ENCODE assay signal across 1 mouse cellular context in the genomic region with DNA sequence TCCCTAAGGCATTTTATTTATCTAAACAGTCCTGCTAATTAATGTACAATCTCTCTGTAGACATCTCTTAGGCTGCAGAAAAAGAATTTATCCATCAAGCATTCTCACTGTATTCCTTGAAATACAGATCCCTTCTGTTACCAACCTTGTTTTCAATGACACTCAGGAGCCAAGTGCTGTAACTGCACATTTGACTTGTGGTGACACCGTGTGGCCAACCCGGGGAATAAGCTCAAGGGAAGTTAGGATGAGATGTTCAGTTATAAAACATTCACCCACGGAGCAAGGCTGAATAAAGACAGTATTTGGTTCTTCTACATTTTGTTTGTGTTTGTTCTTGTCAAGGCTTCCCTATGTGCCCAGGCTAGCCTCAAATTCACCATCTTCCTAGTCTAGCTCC.
TF ChIP-seq lines count a peak whose summit lies in the region.

No protein-coding gene starts in this region.

TF ChIP-seq in CH12.LX, 34 proteins besides CTCF, POLR2A, EP300 and RAD21 (continued from another document):
- no peak for TF ChIP-seq JUN (IDR thresholded peaks at IDR 0.05; ENCODE audit: insufficient read depth, low read depth, low read length)
- no peak for TF ChIP-seq TBP (conservative IDR thresholded peaks at IDR 0.05; ENCODE audit: low read depth, low read length)
- TF ChIP-seq ZKSCAN1 (IDR thresholded peaks at IDR 0.05; ENCODE audit: borderline replicate concordance, low read depth, low read length), result no peak
- no peak for TF ChIP-seq E2F4 (IDR thresholded peaks at IDR 0.05; ENCODE audit: insufficient replicate concordance, low read depth, low read length)
- TF ChIP-seq USF2 (conservative IDR thresholded peaks at IDR 0.05; ENCODE audit: low read depth, low read length), result no peak
- no peak for TF ChIP-seq CHD1 (IDR thresholded peaks at IDR 0.05; ENCODE audit: low read depth, low read length)
- TF ChIP-seq SMC3 (IDR thresholded peaks at IDR 0.05; ENCODE audit: low read depth, low read length), result peak; percentile 92
- TF ChIP-seq MAZ (IDR thresholded peaks at IDR 0.05; ENCODE audit: low read depth, low read length), result no peak
- TF ChIP-seq HCFC1 (IDR thresholded peaks at IDR 0.05; ENCODE audit: low read depth, low read length), result no peak
- no peak for TF ChIP-seq IRF4 (IDR thresholded peaks at IDR 0.05; ENCODE audit: low read depth, low read length)
- peak; percentile 49; the same call in 1 of the 2 replicates for TF ChIP-seq ZC3H11A (IDR thresholded peaks at IDR 0.05; ENCODE audit: low read depth, low read length)
- no peak for TF ChIP-seq KAT2A (IDR thresholded peaks at IDR 0.05; ENCODE audit: insufficient replicate concordance, low read length)
- no peak for TF ChIP-seq MYC (IDR thresholded peaks at IDR 0.05; ENCODE audit: low read depth, low read length)
- no peak for TF ChIP-seq ZMIZ1 (IDR thresholded peaks at IDR 0.05; ENCODE audit: low read depth, low read length)
